Mouse (Mus musculus) MEL-GATA-1-ER (cell line): ENCODE data around the gene Gm11985.
"Not testable (repeated sequence)": the region's sequence is repeated elsewhere in the genome, so short reads cannot be mapped to it uniquely, and the experiment has no call there.

Experiments
- DNase-seq: peaks from one replicate; pipeline ENCODE4 v3.0.0-alpha.2; 2012; ENCODE audit warnings: low read depth; ENCODE audit errors: extremely low read depth

Gene Gm11985

DNA sequence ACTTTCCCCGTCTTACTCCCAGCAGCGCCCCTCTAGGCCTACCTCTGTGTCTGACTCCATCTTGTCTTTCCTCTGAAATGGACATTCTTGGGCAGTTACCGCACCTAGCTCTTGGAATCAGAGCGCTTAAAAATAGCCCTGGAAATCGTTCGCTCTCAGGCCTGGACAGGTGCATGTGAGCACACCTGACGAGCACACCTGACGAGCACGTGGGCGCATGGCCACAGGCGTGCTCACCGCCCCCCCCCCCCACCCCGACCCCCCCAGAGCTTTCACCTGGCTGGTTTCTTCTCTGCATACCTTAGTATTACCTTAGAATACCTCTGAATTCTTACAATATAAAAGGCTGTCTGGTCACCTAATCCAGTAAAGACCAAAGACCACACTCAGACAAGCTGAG is at the start of gene Gm11985:
Gene Gm11985, minus strand, starts transcription at position 101 of the 400 bp plus-strand sequence.
- DNase-seq = no peak

DNA sequence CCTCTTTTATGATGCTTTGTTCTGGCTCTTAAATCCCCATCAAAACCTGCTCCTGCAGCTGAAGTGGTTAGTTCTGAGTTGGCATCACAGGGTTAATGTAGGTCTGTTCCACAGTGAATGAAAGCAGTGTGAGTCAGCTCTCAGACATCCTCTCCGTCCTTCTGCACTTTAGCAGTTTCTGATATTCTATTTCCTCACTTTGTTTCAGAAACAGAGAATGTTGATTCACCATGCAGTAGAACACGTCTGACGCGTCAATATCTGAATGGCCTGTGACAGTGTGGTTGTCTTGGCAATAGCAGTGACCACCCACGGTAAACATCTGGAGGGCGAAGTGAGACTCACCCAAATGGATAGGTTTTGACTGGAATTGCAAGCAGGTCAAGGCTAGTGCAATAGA is 49.3 kb upstream of the Gm11985 start:
- no peak for DNase-seq

DNA sequence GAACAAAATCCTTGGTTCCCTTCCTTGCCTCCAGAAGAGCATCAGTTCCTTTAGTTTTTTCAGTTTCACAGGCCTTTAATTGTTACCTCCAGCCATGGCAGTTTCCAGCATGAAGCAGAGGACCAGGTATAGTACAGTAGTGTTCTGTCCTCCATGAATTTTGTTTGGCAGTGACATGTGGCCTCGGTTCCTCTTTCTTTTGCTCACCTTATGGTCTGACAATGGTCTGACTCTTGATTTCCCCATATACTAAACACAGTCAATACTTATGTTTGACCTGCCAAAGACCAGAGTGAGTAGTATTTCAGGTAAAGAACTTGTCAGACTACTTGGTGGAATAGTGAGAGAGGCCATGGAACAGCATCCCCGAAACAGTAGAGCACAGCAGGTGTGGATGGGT is 48.4 kb upstream of the Gm11985 start:
- DNase-seq = no peak

DNA sequence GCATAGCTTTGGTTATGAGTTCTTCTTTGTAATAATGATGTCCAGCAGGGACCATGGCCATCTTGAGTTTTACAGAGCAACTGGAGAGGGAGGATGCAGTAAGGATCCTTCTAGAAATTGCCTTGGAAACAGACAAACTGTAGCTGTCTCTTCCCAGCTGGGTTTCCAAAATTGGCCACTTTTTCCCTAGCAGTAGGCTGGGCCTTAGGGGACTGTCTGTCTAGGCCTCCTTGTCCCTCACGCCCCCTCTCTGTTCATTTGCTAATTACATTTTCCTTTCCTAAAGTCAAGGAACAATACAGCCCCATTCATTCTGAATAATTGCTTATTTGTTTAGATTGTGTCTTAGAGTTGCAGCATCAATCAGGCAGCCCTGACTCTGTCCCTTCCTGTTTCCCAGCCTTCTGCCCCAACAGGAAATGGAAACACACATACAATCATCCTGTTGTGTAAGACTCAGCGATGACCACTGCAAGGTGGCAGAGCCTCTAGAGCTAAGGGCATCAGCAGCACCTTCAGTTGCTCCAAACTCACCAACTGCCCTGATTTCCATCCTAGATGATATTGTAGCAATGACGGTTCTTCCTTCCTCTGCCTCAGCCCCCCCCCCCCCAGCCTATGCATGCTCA is 46.7 kb upstream of the Gm11985 start:
- no peak for DNase-seq

DNA sequence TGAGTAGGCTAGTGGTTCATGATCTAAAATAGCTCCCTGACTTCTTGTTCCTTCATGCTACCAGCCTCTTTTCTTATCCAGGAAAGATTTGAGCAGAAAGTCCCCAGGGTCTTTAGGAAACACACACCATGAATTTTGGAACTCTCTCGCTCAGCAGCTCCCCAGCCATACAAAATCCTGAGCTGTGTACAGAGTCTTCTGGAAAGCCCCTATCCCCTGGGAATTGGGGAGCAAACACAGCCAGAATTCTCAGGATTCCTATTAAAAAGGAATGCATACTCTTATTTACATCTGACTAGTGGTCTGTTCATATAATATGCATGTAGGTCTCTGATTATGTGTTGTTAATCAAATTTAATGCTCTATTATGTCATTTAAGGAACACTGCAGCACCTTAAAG is 46.1 kb upstream of the Gm11985 start:
- DNase-seq = no peak

DNA sequence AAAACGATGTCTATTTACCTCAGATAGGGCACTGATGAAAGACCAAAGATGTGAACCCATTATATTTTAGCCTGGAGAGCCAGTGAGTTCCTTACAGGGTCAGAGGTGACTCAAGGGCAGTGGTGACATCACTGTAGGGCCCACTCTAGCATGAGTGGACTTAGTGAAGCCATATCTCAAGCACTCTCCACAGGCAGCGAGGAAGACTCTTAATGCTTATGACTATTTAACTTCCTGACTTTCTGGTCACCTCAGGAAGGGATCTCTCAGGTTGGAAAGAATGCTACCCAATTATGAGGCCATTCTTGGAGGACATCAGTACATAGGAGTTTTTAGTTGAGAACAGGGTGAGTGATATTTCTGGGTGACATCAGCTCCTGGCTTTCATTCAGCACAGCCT is 45.0 kb upstream of the Gm11985 start:
- no peak for DNase-seq

DNA sequence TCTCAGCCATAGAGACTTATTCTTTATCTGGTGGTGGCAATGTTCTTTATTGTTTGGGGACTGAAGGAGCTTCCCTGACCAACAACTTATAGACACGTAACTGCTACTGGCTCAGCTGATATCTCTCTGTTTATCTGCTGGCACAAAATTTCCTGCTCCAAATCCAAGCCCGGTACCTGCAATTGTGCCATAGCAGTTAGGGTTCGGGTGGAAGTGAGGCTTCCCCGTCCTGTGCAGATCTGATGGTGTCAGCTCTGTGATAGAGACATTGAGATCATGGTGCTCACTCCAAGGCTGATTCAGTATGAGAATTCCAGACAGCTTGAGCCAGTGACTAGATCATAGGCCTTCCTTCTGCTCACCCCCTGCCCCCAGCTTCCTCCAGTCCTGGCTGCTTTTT is 43.6 kb upstream of the Gm11985 start:
- no peak for DNase-seq

DNA sequence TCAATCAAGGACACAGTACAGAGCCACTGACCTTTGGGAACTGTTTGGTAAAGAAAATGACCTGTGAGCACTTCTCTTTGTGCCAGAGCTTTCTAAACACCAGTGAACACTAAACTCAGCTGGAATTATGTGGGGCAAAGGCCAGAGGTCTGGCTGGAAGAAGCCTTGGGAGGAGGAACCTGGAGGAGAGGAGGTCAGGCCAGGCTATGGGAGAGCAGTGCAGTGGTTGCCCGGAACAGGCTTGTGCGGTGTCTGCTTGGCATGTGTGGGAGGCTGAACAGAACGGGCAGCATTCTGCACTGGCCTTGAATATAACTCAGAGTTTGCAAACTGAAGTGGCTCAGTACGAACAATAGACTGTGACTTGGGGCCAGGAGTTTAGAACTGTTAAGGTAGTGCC is 41.6 kb upstream of the Gm11985 start:
- DNase-seq = no peak

DNA sequence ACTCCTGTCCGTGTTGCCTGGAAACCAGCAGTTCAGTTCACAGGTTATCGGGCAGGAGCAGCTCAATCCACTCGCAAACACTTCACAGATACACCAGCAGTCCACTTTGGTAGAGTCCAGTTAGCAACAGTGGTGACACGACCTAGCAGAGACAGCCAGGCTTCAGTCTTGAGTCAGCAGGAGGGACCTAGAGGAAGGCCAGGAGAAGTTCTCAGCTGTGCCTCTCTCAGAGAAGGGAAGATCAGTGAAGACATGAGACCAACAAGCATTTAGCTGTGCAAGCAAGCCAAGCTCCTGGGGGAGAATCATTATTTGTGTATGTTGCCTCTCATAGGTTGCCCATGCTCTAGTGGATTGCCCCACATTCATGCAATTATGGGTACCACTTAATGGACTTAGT is 39.7 kb upstream of the Gm11985 start:
- DNase-seq = no peak

DNA sequence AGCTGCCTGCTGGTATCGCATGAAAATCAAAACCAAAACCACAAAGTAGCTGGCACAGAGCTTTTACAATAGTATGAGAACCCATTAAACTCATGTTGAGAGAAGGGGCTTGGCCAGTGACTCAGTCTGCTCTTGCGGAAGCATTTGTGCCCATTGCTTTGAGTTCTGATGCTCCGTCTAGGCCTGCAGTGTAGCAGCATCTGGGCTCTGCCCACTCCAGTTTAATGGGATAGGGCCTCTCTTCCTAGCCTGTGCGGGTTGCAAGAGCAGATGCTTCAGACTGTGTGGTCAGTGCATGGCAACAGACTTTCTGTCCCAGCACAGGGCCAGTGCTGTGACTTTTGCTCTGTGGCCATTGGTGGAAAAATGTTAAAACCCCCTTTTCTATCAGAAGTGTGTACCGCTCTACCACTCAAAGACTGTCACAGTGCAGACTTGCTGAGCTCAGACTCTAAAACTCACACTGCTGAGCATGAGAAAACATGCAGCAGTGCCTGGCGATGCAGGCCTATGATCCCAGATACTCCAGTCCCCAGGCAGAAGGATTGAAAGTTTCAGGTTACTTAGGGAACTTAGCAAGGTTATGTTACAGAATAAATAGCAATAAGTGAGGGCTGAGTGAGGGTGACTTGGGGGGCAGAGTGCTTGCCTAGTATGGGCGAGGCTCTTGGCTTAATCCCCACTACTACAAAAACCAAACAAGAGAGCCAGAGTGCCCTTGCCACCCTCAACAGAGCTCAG is 38.6 kb upstream of the Gm11985 start:
- no peak for DNase-seq

DNA sequence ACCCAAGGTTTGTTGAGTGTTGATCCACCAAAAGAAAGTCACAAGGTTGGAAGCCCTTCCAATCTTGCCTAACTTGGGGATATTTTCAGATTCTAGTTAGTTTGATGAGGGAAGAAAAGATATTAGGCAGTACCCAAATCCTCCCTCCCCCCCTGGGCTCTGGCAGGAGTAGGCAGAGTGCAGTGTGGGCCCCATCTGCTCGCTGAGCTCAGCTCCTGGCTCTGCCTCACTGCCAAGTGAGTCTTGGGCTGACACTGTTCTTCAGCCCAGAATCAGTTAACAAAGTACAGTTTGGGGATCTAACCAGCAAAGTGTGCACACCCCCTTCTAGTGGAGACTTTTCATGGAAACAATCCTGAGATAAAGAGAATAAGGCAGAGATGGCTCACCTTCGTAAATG is 37.8 kb upstream of the Gm11985 start:
- no peak for DNase-seq

DNA sequence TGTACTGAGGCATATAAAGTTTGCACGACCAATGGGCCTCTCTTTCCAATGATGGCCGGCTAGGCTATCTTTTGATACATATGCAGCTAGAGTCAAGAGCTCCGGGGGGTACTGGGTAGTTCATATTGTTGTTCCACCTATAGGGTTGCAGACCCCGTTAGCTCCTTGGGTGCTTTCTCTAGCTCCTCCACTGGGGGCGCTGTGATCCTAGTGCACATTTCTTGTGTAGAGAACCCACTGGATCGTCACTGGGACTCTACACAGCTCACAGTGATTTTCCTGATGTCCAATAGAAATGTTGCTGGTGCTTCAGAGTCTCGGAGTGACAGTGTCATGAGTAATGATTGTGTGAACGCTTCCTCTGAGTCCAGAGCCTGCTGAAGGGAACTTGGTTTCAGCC is 33.5 kb upstream of the Gm11985 start:
- DNase-seq = not testable (repeated sequence)

DNA sequence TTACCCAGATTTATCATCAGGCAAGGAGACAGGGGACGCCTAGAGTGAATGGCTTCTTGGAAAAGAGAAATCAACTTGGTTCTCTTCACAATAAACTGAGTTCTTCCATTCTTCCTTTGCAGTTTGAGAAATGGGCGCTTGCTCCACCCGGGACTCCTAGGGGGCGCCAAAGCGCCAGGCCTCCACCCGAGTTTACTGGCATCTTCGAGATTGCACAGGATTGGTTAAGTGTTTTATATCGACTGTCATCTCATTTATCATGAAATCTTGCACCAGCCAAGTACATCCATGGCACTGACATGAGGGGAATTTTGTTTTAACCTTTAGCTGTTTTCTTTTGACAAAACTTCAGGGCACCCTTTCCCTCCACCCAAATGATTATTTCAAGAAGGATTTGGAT is 27.3 kb upstream of the Gm11985 start:
- no peak for DNase-seq

DNA sequence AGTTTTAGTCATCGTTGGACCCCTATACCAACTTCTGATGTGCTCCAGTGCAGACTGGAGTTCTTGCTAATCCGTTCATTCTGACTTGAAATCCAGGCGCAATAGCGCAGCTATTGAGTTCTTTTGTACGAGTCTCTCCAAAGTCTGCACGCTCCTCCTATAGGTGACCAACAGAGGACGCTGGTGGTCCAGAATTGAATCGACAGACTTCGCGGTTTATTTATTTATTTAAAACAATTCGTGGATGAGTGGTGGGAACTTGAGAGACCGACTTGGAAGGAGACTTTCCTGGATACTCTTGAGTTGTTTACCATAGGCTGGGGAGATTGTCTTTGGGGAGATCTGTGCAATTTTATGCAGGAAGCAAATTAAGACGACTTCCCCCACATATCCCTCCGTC is 26.4 kb upstream of the Gm11985 start:
- DNase-seq = no peak

DNA sequence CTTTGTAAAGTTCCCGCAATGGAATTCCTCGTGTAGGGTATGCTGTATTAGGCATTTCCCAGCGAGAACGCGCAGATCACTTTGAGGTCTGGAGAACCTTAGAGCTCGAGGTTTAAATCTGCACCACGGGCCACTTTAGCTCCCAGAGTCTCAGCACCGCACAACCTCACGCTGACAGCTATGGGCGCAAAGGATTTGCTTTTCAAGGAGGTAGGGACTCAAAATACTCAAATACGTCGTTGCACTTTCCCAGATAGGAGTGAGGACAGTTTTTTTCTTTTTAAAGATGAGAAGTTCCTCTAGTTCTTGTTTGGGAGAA is 25.9 kb upstream of the Gm11985 start:
- no peak for DNase-seq

DNA sequence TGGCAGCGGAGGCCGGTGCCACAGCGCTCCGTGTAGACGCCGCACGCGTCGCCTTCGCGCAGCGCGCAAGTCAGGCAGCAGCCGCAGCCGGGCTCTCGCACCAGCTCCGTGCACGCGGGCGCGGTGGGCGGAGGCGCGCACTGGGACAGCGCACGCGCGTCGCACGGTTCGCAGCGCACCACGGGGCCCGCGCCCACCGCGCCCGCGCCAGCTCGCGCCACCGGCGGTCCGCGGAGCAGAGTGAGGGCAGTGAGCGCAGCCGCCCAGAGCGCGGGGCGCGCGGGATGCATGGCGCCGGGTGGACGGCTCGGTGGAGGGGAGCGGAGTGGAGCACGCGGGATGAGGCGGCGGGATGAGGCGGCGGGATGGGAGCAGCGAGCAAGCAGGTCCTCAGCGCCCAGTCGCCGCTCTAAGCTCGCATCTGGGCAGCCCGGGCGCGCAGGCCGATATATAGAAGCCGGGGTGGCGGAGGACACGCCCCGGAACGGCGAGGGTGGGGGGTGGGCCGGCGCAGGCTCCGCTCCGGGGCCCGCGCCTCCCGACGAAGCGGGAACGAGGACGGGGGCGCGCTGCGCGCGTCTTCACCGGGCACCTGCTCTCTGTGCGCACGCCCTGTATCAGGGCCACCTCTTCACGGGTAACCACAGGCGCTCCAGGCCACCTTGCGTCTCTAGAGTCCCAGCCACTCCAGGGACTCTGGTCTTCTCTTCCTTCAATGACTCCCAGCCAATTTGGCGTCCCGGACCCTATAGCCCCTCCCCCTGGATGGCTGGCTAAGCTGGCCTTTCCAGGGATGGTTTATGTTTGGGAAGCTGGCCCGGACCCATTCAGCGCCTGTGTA is 25.4 kb upstream of the Gm11985 start, which contains the start of gene Igfbp3:
Gene Igfbp3, minus strand, starts transcription at position 423 of the 841 bp plus-strand sequence.
- DNase-seq = no peak

DNA sequence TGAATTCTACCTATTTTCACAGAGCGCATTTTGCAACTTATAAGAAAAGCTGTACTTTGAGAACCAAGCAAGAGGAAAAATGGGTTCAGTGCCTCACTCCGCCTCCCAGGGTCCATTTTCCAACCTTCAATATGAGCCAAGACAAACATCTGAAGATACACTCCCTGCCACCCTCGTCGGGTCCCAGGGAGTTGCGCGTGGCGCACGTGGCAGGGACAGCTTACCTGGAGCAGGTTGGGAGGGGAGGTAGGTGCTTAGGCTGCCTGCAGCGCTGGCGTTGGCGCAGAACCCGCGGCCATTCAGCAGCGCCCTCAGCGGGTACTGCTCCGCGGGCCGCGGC is 24.8 kb upstream of the Gm11985 start:
- no peak for DNase-seq

DNA sequence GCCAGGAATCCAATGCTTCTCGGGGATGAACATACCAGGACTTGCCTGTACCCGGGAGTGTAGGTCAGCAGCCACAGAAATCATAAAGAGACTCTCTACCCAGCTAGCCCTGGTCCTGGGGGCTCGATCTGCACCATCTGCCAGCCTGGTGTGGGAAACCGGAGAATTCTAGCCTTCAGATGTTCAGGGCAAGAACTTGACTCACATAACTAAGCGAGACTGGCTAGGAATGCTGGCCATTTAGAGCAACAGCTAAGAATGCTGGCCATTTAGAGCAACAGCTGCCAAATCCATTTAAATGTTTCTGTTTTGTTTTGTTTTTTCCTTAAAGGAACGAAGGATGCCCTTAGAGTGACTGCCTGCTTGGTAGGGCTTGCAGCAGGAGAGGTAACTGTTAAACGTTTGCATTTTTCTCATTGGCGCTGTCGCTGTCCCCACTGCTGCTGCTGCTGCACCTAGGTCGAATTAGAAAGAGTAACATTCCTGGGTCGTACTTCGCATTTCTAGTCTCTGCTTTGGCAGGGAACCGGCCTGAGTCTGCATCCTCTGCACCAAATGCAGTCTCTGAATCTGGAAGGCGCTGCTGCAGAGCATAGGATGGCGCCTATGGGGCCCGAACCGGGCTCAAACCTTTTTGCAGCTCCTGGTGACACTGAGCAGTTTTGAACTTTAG is 23.9 kb upstream of the Gm11985 start:
- DNase-seq = no peak

DNA sequence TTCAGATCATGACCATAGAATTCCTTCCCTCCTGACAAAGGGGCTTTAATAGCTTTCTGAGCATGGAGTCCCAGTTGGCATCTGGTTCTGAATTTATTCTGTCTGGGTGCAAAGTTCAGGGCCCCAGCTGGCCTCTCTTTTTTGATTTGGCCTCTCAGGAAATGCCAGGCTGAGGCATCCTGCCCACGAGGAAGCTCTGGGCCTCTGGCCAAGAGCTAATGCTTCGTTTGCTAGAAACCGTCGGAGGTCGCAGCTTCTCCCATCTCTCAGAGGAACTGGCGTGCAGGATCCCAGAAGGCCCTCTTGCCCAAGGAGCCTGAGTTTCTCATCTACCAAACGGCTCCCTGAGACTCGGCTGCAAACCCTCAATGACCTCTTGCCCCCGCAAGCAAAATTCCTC is 22.8 kb upstream of the Gm11985 start:
- DNase-seq = no peak

DNA sequence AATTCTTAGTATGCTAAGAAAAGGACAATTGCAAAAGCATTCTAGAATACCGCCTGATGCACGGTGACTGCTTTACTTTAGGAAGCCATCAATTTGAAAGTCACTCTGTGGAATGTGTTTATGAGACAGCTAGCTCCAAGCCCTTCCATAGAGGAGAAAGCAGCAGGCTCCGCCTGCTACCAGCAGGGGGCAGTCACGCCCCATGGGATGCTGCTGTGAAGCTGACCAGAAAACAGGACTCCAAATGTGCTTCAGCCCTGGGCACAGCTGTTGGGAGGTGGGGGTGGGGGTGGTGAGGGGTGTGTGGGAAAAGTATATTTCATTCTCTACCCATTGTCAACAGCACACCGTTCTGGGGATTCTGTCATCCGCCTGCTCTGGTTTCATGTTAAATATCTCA is 22.0 kb upstream of the Gm11985 start:
- DNase-seq = no peak

DNA sequence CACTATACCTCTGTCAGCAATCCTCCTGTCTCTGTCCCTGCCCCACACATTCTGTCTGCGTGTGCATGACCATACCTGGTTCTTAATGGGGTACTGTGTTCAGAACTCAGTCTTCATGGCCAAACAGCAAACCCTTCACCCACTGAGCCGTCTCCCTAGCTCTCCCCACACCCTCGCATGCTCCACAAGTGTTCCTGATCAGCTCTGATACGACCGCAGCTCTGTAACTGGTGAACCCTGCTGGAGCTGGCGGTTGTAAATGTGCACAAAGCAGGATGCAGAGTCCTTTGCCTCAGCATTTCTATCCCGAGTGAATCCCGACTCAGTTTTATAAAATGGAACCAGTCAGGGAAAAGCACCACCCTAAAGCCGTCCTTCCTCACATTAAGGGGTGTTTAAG is 15.5 kb upstream of the Gm11985 start:
- no peak for DNase-seq

DNA sequence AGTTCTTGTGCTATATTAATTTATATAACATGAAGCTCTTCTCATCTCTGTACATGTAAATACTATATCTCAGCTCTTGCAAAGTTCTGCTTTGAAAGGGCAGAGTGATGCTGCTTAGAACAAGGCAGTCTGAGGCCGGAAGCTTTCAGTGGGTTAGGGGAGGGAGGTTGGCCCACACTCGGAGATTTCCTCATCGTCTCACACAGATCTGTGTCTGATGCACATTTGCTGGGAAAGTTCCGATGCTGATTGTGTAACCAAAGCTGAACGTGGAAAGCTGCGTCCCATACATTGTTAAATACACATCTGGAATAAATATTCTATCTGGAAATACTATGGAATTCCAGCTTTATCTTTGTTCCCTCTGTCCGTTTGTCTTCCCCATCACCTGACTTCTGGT is 13.8 kb upstream of the Gm11985 start:
- no peak for DNase-seq
